Mouse (Mus musculus) bone marrow, adult 2 months (tissue): ENCODE data around the gene Prkca.

ENCODE experiments used
- CTCF ChIP-seq: fragments of 200-500 bp; IDR thresholded peaks from 2 replicates; pipeline ENCODE4 v1.5.1; 2011; ENCODE audit warnings: low read length, control low read depth; ENCODE audit not compliant: control insufficient read depth, insufficient read depth
- POLR2A ChIP-seq: fragments of 200-500 bp; IDR thresholded peaks from 2 replicates; pipeline ENCODE4 v1.6.1; 2011; ENCODE audit warnings: low read depth, mild to moderate bottlenecking, control low read depth, low read length, borderline replicate concordance; ENCODE audit not compliant: control insufficient read depth

DNA sequence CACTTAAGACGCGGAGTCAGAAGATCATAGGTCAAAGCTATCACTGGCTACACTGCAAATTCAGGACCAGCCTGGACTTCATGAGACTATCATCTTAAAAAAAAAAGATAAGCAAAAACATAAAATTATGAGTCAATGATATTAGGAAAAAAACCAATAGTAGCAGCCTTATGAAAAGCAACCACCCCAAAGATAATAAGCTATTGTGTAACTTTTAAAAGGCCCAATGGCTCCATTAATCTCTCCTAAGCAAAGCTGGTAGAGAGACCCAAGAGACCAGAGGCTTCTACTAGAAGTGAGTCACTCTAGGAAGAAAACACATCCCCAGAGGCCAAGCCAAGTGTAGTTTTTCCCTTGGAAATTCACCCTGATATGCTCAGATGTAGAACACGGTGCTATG is 185.7 kb downstream of the Prkca start:
- TF ChIP-seq CTCF = no peak
- no peak for TF ChIP-seq POLR2A
